Mouse (Mus musculus): ENCODE results near the gene Zkscan7.
A peak's percentile ranks its signal among the peaks of the same experiment; 100 is the strongest.
"Not testable (repeated sequence)": the region's sequence is repeated elsewhere in the genome, so short reads cannot be mapped to it uniquely, and the experiment has no call there.

Gene Zkscan7

GRCm38 (mm10) chr9:122885385-122885784 lies at the start of gene Zkscan7:
Gene Zkscan7 (plus strand): TSS chr9:122885685.
- no peak for DNase-seq (ENCODE audit: low spot score in 2 of 2)

GRCm38 (mm10) chr9:122836126-122836525 lies 49.4 kb upstream of the Zkscan7 start:
- no peak for DNase-seq (ENCODE audit: low spot score in 2 of 2)

GRCm38 (mm10) chr9:122836790-122837189 lies 48.7 kb upstream of the Zkscan7 start:
- DNase-seq (ENCODE audit: low spot score in 2 of 2): peak; percentile 63 to 66

GRCm38 (mm10) chr9:122837216-122837615 lies 48.3 kb upstream of the Zkscan7 start:
- DNase-seq (ENCODE audit: low spot score in 2 of 2): no peak

- no peak for DNase-seq (ENCODE audit: low spot score in 2 of 2)
Observed at GRCm38 (mm10) chr9:122837680-122838079, 47.8 kb upstream of the Zkscan7 start.

GRCm38 (mm10) chr9:122843760-122844159 lies 41.7 kb upstream of the Zkscan7 start, which contains the start of gene Gm35549:
Gene Gm35549 (minus strand): TSS chr9:122844035.
- DNase-seq (ENCODE audit: low spot score in 2 of 2): no peak

GRCm38 (mm10) chr9:122845621-122846020 lies 39.9 kb upstream of the Zkscan7 start:
- no peak for DNase-seq (ENCODE audit: low spot score in 2 of 2)

- peak in 1 of 2 experiments; percentile 31 for DNase-seq (ENCODE audit: low spot score in 2 of 2)
Observed at GRCm38 (mm10) chr9:122846156-122846555, 39.3 kb upstream of the Zkscan7 start.

GRCm38 (mm10) chr9:122847811-122848311 lies 37.6 kb upstream of the Zkscan7 start:
- not testable (repeated sequence) for DNase-seq (ENCODE audit: low spot score in 2 of 2)

GRCm38 (mm10) chr9:122854526-122854925 lies 31.0 kb upstream of the Zkscan7 start:
- DNase-seq (ENCODE audit: low spot score in 2 of 2): no peak

- DNase-seq (ENCODE audit: low spot score in 2 of 2): not testable (repeated sequence)
Observed at GRCm38 (mm10) chr9:122855141-122855540, 30.3 kb upstream of the Zkscan7 start.

- DNase-seq (ENCODE audit: low spot score in 2 of 2): no peak
Observed at GRCm38 (mm10) chr9:122855617-122856016, 29.9 kb upstream of the Zkscan7 start.

GRCm38 (mm10) chr9:122856716-122857115 lies 28.8 kb upstream of the Zkscan7 start:
- DNase-seq (ENCODE audit: low spot score in 2 of 2): no peak

GRCm38 (mm10) chr9:122860752-122861151 lies 24.7 kb upstream of the Zkscan7 start:
- DNase-seq (ENCODE audit: low spot score in 2 of 2): no peak

GRCm38 (mm10) chr9:122863731-122864130 lies 21.8 kb upstream of the Zkscan7 start:
- no peak for DNase-seq (ENCODE audit: low spot score in 2 of 2)

GRCm38 (mm10) chr9:122864848-122865247 lies 20.6 kb upstream of the Zkscan7 start:
- DNase-seq (ENCODE audit: low spot score in 2 of 2): no peak

GRCm38 (mm10) chr9:122865697-122866166 lies 19.8 kb upstream of the Zkscan7 start, which contains the start of gene Zfp445:
Gene Zfp445 (minus strand): TSS chr9:122866006.
- peak; percentile 59 to 68 for DNase-seq (ENCODE audit: low spot score in 2 of 2)

GRCm38 (mm10) chr9:122866192-122866591 lies 19.3 kb upstream of the Zkscan7 start:
- DNase-seq (ENCODE audit: low spot score in 2 of 2): no peak

- DNase-seq (ENCODE audit: low spot score in 2 of 2): no peak
Observed at GRCm38 (mm10) chr9:122872595-122872994, 12.9 kb upstream of the Zkscan7 start.

GRCm38 (mm10) chr9:122874653-122875052 lies 10.8 kb upstream of the Zkscan7 start:
- no peak for DNase-seq (ENCODE audit: low spot score in 2 of 2)

- no peak for DNase-seq (ENCODE audit: low spot score in 2 of 2)
Observed at GRCm38 (mm10) chr9:122875145-122875544, 10.3 kb upstream of the Zkscan7 start.

- peak; percentile 27 to 55 for DNase-seq (ENCODE audit: low spot score in 2 of 2)
Observed at GRCm38 (mm10) chr9:122886372-122887179, 1.1 kb downstream of the Zkscan7 start.

- DNase-seq (ENCODE audit: low spot score in 2 of 2): no peak
Observed at GRCm38 (mm10) chr9:122901047-122901446, 15.6 kb downstream of the Zkscan7 start.
